Mouse (Mus musculus): ENCODE measurements around the gene 4930519P11Rik. TPM values are rescaled to one million over a fixed set of nuclear protein-coding genes. Genes with fewer than 3 reads are reported as not detected.
A peak's percentile ranks its signal among the peaks of the same experiment; 100 is the strongest.

Gene 4930519P11Rik
- 0.42 and 0.71 TPM in 2 replicates for polyA plus RNA-seq (2015; fragmentation: Nextera tagmentation; extraction: Ambion mirVana)

GRCm38 (mm10) chr2:154613118-154614115 is at the start of gene 4930519P11Rik, which contains the start of gene Zfp341:
4930519P11Rik (minus strand) TSS chr2:154613437.
Zfp341 (plus strand) TSS chr2:154613297.
- Histone ChIP-seq H3K27me3 (ENCODE audit: insufficient read depth, low read length) (no peaks in the 10 kb centered on the region), H3K9me3 (replicated peaks; ENCODE audit: low read length) (no peaks in the 10 kb centered on the region), H3K4me3 (replicated peaks; ENCODE audit: low read depth, low read length) (peak within 1 kb of the TSS; percentile 49), H3K27ac (peak within 1 kb of the TSS; percentile 98), H3K36me3 (ENCODE audit: insufficient read depth, low read length) (no peaks in the 10 kb centered on the region), H3K4me1 (replicated peaks; ENCODE audit: insufficient read depth, low read length) (0 out of 2 replicates have a peak, but pooled peaks cover 4% of the 10 kb centered on the region), H3K9ac (ENCODE audit: low read depth, low read length) (peak within 1 kb of the TSS; percentile 80), H3K4me2 (ENCODE audit: low read length) (peak within 1 kb of the TSS; percentile 51)
- ATAC-seq (replicated peaks; ENCODE audit: low FRiP score, low read depth) (peak; percentile 94), DNase-seq (ENCODE audit: low spot score) (peak; percentile 95)
- peak; percentile 84 for TF ChIP-seq CTCF (IDR thresholded peaks at IDR 0.05; ENCODE audit: low read depth)
- WGBS: under 1% methylated on average over 80 of the region's 98 CpGs

- H3K4me3 ChIP-seq (replicated peaks; ENCODE audit: low read depth, low read length): 0 out of 2 replicates have a peak overlapping the region, but pooled peaks have one; percentile 1
- H3K4me2 ChIP-seq (ENCODE audit: low read length): peak overlapping the region; percentile 77; the same call in 1 of the 2 replicates
- no peak for TF ChIP-seq CTCF (IDR thresholded peaks at IDR 0.05; ENCODE audit: low read depth)
- ATAC-seq (replicated peaks; ENCODE audit: low FRiP score, low read depth): no peak
- no peaks in the 10 kb centered on the region for H3K27me3 ChIP-seq (ENCODE audit: insufficient read depth, low read length)
- peak overlapping the region; percentile 13; the same call in 1 of the 2 replicates for H3K9ac ChIP-seq (ENCODE audit: low read depth, low read length)
- 84% methylated on average over 4 of the region's 5 CpGs for WGBS
- H3K27ac ChIP-seq: 0 out of 2 replicates have a peak overlapping the region, but pooled peaks have one; percentile 47
- H3K4me1 ChIP-seq (replicated peaks; ENCODE audit: insufficient read depth, low read length): peaks cover 21% of the 10 kb centered on the region
- H3K36me3 ChIP-seq (ENCODE audit: insufficient read depth, low read length): no peaks in the 10 kb centered on the region
- DNase-seq (ENCODE audit: low spot score): peak; percentile 52
- H3K9me3 ChIP-seq (replicated peaks; ENCODE audit: low read length): no peaks in the 10 kb centered on the region
Measured at GRCm38 (mm10) chr2:154659531-154660074, 46.4 kb upstream of the 4930519P11Rik start.

- no peak for ATAC-seq (replicated peaks; ENCODE audit: low FRiP score, low read depth)
- H3K27me3 ChIP-seq (ENCODE audit: insufficient read depth, low read length): no peaks in the 10 kb centered on the region
- H3K4me3 ChIP-seq (replicated peaks; ENCODE audit: low read depth, low read length): 0 out of 2 replicates have a peak overlapping the region, but pooled peaks have one; percentile 1
- TF ChIP-seq CTCF (IDR thresholded peaks at IDR 0.05; ENCODE audit: low read depth): no peak
- H3K4me2 ChIP-seq (ENCODE audit: low read length): peak overlapping the region; percentile 77
- H3K4me1 ChIP-seq (replicated peaks; ENCODE audit: insufficient read depth, low read length): peaks cover 21% of the 10 kb centered on the region
- 0 out of 2 replicates have a peak overlapping the region, but pooled peaks have one; percentile 47 for H3K27ac ChIP-seq
- H3K9me3 ChIP-seq (replicated peaks; ENCODE audit: low read length): no peaks in the 10 kb centered on the region
- 70% methylated on average over 4 of the region's 4 CpGs for WGBS
- H3K9ac ChIP-seq (ENCODE audit: low read depth, low read length): peak overlapping the region; percentile 13; the same call in 1 of the 2 replicates
- no peak for DNase-seq (ENCODE audit: low spot score)
- H3K36me3 ChIP-seq (ENCODE audit: insufficient read depth, low read length): no peaks in the 10 kb centered on the region
Measured at GRCm38 (mm10) chr2:154659070-154659469, 45.8 kb upstream of the 4930519P11Rik start.

- ATAC-seq (replicated peaks; ENCODE audit: low FRiP score, low read depth) (0 out of 2 replicates have a peak, but pooled peaks have one; percentile 8), DNase-seq (ENCODE audit: low spot score) (peak; percentile 81)
- WGBS: 3% methylated on average over 12 of the region's 12 CpGs
Measured at GRCm38 (mm10) chr2:154657486-154658237, 44.4 kb upstream of the 4930519P11Rik start.

GRCm38 (mm10) chr2:154656710-154657485 is 43.7 kb upstream of the 4930519P11Rik start:
- Histone ChIP-seq H3K27me3 (ENCODE audit: insufficient read depth, low read length) (no peaks in the 10 kb centered on the region), H3K9ac (ENCODE audit: low read depth, low read length) (peak overlapping the region; percentile 77), H3K9me3 (replicated peaks; ENCODE audit: low read length) (no peaks in the 10 kb centered on the region), H3K27ac (peak overlapping the region; percentile 93), H3K4me1 (replicated peaks; ENCODE audit: insufficient read depth, low read length) (peaks cover 21% of the 10 kb centered on the region), H3K36me3 (ENCODE audit: insufficient read depth, low read length) (no peaks in the 10 kb centered on the region), H3K4me2 (ENCODE audit: low read length) (peak overlapping the region; percentile 77), H3K4me3 (replicated peaks; ENCODE audit: low read depth, low read length) (peak overlapping the region; percentile 61)
- TF ChIP-seq CTCF (IDR thresholded peaks at IDR 0.05; ENCODE audit: low read depth): no peak
- WGBS: under 1% methylated on average over 65 of the region's 67 CpGs
- DNase-seq (ENCODE audit: low spot score) (peak; percentile 100), ATAC-seq (replicated peaks; ENCODE audit: low FRiP score, low read depth) (peak; percentile 99)

More at GRCm38 (mm10) chr2:154657486-154658237, 44.4 kb upstream of the 4930519P11Rik start:
- Histone ChIP-seq H3K27me3 (ENCODE audit: insufficient read depth, low read length) (no peaks in the 10 kb centered on the region), H3K27ac (peak overlapping the region; percentile 93), H3K9ac (ENCODE audit: low read depth, low read length) (peak overlapping the region; percentile 77), H3K4me1 (replicated peaks; ENCODE audit: insufficient read depth, low read length) (peaks cover 21% of the 10 kb centered on the region), H3K4me3 (replicated peaks; ENCODE audit: low read depth, low read length) (peak overlapping the region; percentile 61), H3K4me2 (ENCODE audit: low read length) (peak overlapping the region; percentile 77), H3K9me3 (replicated peaks; ENCODE audit: low read length) (no peaks in the 10 kb centered on the region), H3K36me3 (ENCODE audit: insufficient read depth, low read length) (no peaks in the 10 kb centered on the region)
- no peak for TF ChIP-seq CTCF (IDR thresholded peaks at IDR 0.05; ENCODE audit: low read depth)
